Mouse (Mus musculus) forebrain, embryonic 11.5 days (tissue): ENCODE results near the gene Enpp7. TPM values are rescaled to one million over a fixed set of nuclear protein-coding genes. Genes with fewer than 3 reads are reported as not detected.

Experiments
- ATAC-seq: fragments of 200-750 bp; cut with Nextera tagmentation; replicated peaks from 2 replicates; pipeline ENCODE4 v1.8.0; 2017; ENCODE audit warnings: moderate TSS enrichment; ENCODE audit not compliant: low FRiP score
- DNase-seq: peaks from one replicate; pipeline ENCODE4 v3.0.0-alpha.2; 2017; ENCODE audit warnings: low spot score
- H3K27ac ChIP-seq: fragments of 300-500 bp; sonication (generic); 2 replicates; pipeline ENCODE4 v1.5.1; 2014; ENCODE audit warnings: low read depth, low read length
- H3K27me3 ChIP-seq: fragments of 300-500 bp; sonication (generic); 2 replicates; pipeline ENCODE4 v1.6.1; 2014; ENCODE audit warnings: mild to moderate bottlenecking, low read length, mixed read lengths; ENCODE audit not compliant: control insufficient read depth, insufficient read depth
- H3K36me3 ChIP-seq: fragments of 300-500 bp; sonication (generic); 2 replicates; pipeline ENCODE4 v1.6.1; 2014; ENCODE audit warnings: mild to moderate bottlenecking, low read length, moderate library complexity, mixed read lengths; ENCODE audit not compliant: control insufficient read depth, insufficient read depth
- H3K4me1 ChIP-seq: fragments of 300-500 bp; sonication (generic); replicated peaks from 2 replicates; pipeline ENCODE4 v1.6.1; 2014; ENCODE audit warnings: low read length, mixed read lengths; ENCODE audit not compliant: control insufficient read depth, insufficient read depth
- H3K4me2 ChIP-seq: fragments of 300-500 bp; sonication (generic); 2 replicates; pipeline ENCODE4 v1.6.1; 2014; ENCODE audit warnings: low read depth, mild to moderate bottlenecking, low read length, moderate library complexity, mixed read lengths; ENCODE audit not compliant: severe bottlenecking
- H3K4me3 ChIP-seq: fragments of 300-500 bp; sonication (generic); 2 replicates; pipeline ENCODE4 v1.5.1; 2014; ENCODE audit warnings: low read depth, low read length
- H3K9ac ChIP-seq: fragments of 300-500 bp; sonication (generic); 2 replicates; pipeline ENCODE4 v1.6.1; 2014; ENCODE audit warnings: low read length
- H3K9me3 ChIP-seq: fragments of 300-500 bp; sonication (generic); 2 replicates; pipeline ENCODE4 v1.6.1; 2016; ENCODE audit warnings: low read length, mixed read lengths; ENCODE audit not compliant: control insufficient read depth
- WGBS: fragments of 180-500 bp; shearing (Covaris S2); extraction: QIAGEN DNeasy Blood & Tissue Kit; methylation state at CpG from one replicate; pipeline ENCODE4 v1.1.7; 2014; 5-methylcytosine and 5-hydroxymethylcytosine counted together
- polyA plus RNA-seq: library from polyadenylated mRNA; unstranded; fragments of >200 nt; fragmentation: Nextera tagmentation; extraction: Ambion mirVana; gene quantifications from 2 replicates; pipeline ENCODE4 v1.2.1, GENCODE M21; 2014

The Enpp7 gene
- polyA plus RNA-seq, 1 experiment from 2014 or later = not detected

- WGBS = 66% methylated on average over 18 of the region's 18 CpGs
- Histone ChIP-seq H3K27ac (no peak overlapping the region), H3K36me3 (no peaks in the 10 kb centered on the region)
Measured at GRCm38 (mm10) chr11:118981012-118981776, 6.8 kb upstream of the Enpp7 start.

DNA sequence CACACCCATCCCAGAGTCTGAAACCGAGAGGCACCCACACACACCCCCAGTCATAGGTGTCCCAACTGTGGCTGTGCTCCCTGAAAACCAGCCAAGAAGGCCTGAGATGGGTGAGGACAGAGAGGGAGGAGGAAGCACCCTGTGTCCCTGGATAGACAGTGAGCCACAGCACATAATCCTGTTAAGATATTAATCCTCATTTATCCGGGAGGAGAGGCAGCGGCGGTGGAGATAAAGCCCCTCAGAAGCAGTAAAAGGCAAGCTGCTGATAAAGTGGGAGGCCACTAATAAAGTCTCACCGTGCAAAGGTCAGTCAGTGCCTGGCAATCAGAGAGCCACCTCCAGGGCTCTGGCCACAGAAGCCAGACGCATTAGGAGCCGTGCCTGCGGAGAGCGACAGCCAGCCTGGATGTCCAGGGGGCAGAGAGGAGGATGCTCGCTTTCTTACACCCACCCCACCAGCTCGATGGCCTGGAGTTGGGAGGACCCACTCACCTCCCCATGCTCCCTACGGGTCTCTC lies 5.3 kb upstream of the Enpp7 start:
- Histone ChIP-seq H3K4me3 (no peak overlapping the region), H3K36me3 (no peaks in the 10 kb centered on the region), H3K27me3 (no peaks in the 10 kb centered on the region), H3K9ac (no peak overlapping the region), H3K4me2 (no peak overlapping the region), H3K27ac (no peak overlapping the region), H3K9me3 (no peaks in the 10 kb centered on the region), H3K4me1 (no peaks in the 10 kb centered on the region)
- ATAC-seq = no peak
- 47% methylated on average over 12 of the region's 12 CpGs for WGBS
- DNase-seq = no peak

More at GRCm38 (mm10) chr11:118981012-118981776, 6.8 kb upstream of the Enpp7 start:
- DNase-seq = no peak
- H3K27me3 ChIP-seq = no peaks in the 10 kb centered on the region
- H3K4me1 ChIP-seq = no peaks in the 10 kb centered on the region
- no peak overlapping the region for H3K9ac ChIP-seq
- H3K9me3 ChIP-seq = no peaks in the 10 kb centered on the region
- no peak overlapping the region for H3K4me2 ChIP-seq
- ATAC-seq = no peak
- H3K4me3 ChIP-seq = no peak overlapping the region

- 60% methylated on average over 5 of the region's 5 CpGs for WGBS
- Histone ChIP-seq H3K36me3 (no peaks in the 10 kb centered on the region), H3K4me2 (no peak overlapping the region), H3K27me3 (no peaks in the 10 kb centered on the region), H3K9ac (no peak overlapping the region), H3K9me3 (no peaks in the 10 kb centered on the region), H3K4me3 (no peak overlapping the region), H3K27ac (no peak overlapping the region), H3K4me1 (no peaks in the 10 kb centered on the region)
- DNase-seq = no peak
- no peak for ATAC-seq
Measured at GRCm38 (mm10) chr11:118985571-118985970, 2.4 kb upstream of the Enpp7 start.

DNA sequence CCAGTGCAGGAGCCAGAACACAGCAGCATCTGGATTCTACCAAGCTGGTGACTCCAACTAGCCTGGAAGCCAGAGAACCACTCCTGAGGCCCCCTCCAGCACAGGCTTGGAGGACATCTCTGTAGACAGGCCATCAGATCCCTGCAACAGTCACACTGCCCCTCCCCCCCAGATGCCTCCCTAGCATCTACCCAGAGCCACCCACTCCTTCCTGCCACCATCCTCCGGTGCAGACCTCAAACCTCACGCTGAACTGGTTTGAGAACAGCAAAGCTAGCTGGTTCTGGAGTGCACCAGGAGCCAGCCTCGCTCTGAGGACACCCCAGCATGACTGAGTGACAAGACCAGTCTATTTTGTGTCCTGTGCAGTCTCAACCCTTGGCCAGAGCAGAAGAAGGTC lies 4.8 kb downstream of the Enpp7 start:
- Histone ChIP-seq H3K27me3 (no peaks in the 10 kb centered on the region), H3K4me2 (no peak overlapping the region), H3K27ac (no peak overlapping the region), H3K9ac (no peak overlapping the region), H3K36me3 (no peaks in the 10 kb centered on the region), H3K4me1 (no peaks in the 10 kb centered on the region), H3K4me3 (no peak overlapping the region), H3K9me3 (no peaks in the 10 kb centered on the region)
- WGBS = 88% methylated on average over 3 of the region's 3 CpGs
- ATAC-seq = no peak
- DNase-seq = no peak

- ATAC-seq (no peak), DNase-seq (no peak)
- peaks cover 7% of the 10 kb centered on the region; the same call in 1 of the 2 replicates for H3K27me3 ChIP-seq
- peaks cover 10% of the 10 kb centered on the region; the same call in 1 of the 2 replicates for H3K4me1 ChIP-seq
- no peaks in the 10 kb centered on the region for H3K36me3 ChIP-seq
- no peak overlapping the region for H3K4me2 ChIP-seq
- H3K9ac ChIP-seq = no peak overlapping the region
- H3K9me3 ChIP-seq = no peaks in the 10 kb centered on the region
- H3K27ac ChIP-seq = no peak overlapping the region
- WGBS = 29% methylated on average over 4 of the region's 4 CpGs
- H3K4me3 ChIP-seq = no peak overlapping the region
Measured at GRCm38 (mm10) chr11:118995448-118995847, 7.5 kb downstream of the Enpp7 start.

DNA sequence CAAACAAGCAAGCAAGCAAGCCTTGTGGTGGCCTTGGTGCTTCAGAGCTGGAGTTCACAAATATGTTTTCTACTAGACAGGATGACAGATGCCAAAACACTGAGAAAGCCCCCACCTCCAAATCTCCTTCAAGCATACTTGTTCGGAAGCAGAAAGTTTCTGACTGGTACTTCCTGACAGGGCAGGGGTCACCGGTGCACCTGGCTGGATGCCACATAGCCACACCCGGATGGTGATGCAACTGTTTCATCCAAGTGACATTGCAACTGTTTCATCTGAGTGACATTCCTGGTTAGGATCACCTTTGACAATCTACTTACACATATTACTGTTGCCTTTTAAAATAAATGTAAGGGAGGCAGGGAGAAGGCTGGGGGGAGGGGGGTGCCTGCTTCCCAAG lies 9.2 kb downstream of the Enpp7 start:
- no peak for DNase-seq
- H3K4me3 ChIP-seq = no peak overlapping the region
- H3K4me2 ChIP-seq = no peak overlapping the region
- peaks cover 10% of the 10 kb centered on the region; the same call in 1 of the 2 replicates for H3K4me1 ChIP-seq
- WGBS = 81% methylated on average over 3 of the region's 3 CpGs
- peaks cover 7% of the 10 kb centered on the region; the same call in 1 of the 2 replicates for H3K27me3 ChIP-seq
- H3K27ac ChIP-seq = no peak overlapping the region
- no peak overlapping the region for H3K9ac ChIP-seq
- ATAC-seq = no peak
- no peaks in the 10 kb centered on the region for H3K36me3 ChIP-seq
- no peaks in the 10 kb centered on the region for H3K9me3 ChIP-seq

- peak overlapping the region; percentile 1; the same call in 1 of the 2 replicates for H3K9ac ChIP-seq
- WGBS = 6% methylated on average over 30 of the region's 30 CpGs
- peak; percentile 98 for DNase-seq
- H3K36me3 ChIP-seq = no peaks in the 10 kb centered on the region
- peak; percentile 76 for ATAC-seq
- H3K4me3 ChIP-seq = peak overlapping the region; percentile 21
- H3K9me3 ChIP-seq = no peaks in the 10 kb centered on the region
- H3K27ac ChIP-seq = no peak overlapping the region
- H3K27me3 ChIP-seq = peaks cover 7% of the 10 kb centered on the region; the same call in 1 of the 2 replicates
- H3K4me2 ChIP-seq = peak overlapping the region; percentile 51
- H3K4me1 ChIP-seq = peaks cover 10% of the 10 kb centered on the region; the same call in 1 of the 2 replicates
Measured at GRCm38 (mm10) chr11:118998540-118999265, 10.7 kb downstream of the Enpp7 start.

DNA sequence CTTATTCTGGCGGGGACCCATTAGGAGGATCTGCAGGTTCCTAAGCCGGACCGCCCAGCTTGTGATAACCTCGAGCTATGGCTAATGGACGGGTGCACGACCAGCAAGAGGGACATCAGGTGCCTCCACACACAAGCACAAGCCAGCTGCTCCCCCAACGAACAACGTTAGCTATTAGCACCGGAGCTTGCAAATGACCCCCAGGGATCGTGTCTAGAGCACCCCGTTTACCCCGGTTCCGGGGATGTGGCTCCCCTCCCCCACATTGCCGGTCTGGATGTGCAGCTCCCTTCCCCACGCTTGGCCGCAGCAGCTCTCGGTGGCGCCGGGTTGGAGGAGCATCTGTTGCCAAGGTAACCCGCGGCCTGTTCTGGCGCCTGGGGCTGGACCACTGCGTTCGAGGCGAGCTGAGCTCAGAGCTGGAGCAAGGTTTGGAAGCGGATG lies 11.4 kb downstream of the Enpp7 start:
- DNase-seq (peak; percentile 84), ATAC-seq (peak; percentile 58)
- 3% methylated on average over 26 of the region's 26 CpGs for WGBS
- H3K27me3 ChIP-seq = peaks cover 7% of the 10 kb centered on the region; the same call in 1 of the 2 replicates
- H3K9me3 ChIP-seq = no peaks in the 10 kb centered on the region
- no peaks in the 10 kb centered on the region for H3K36me3 ChIP-seq
- peak overlapping the region; percentile 51 for H3K4me2 ChIP-seq
- H3K9ac ChIP-seq = no peak overlapping the region
- peaks cover 10% of the 10 kb centered on the region; the same call in 1 of the 2 replicates for H3K4me1 ChIP-seq
- H3K4me3 ChIP-seq = peak overlapping the region; percentile 21; the same call in 1 of the 2 replicates
- no peak overlapping the region for H3K27ac ChIP-seq
